Mouse (Mus musculus): ENCODE measurements around the gene Kcnk5. TPM values are rescaled to one million over a fixed set of nuclear protein-coding genes. Genes with fewer than 3 reads are reported as not detected.
A peak's percentile ranks its signal among the peaks of the same experiment; 100 is the strongest.

Gene Kcnk5
- total RNA-seq, 2 experiments from 2014 or later = 0.39 to 0.41 TPM

GRCm38 (mm10) chr14:20120868-20121267 lies 60.7 kb downstream of the Kcnk5 start:
- DNase-seq (ENCODE audit: low spot score in 2 of 2) = no peak

GRCm38 (mm10) chr14:20120012-20120411 lies 61.6 kb downstream of the Kcnk5 start:
- no peak for DNase-seq (ENCODE audit: low spot score in 2 of 2)

- no peak for DNase-seq (ENCODE audit: low spot score in 2 of 2)
Observed at GRCm38 (mm10) chr14:20116149-20116605, 65.4 kb downstream of the Kcnk5 start.

GRCm38 (mm10) chr14:20114951-20115350 lies 66.7 kb downstream of the Kcnk5 start:
- no peak for DNase-seq (ENCODE audit: low spot score in 2 of 2)

GRCm38 (mm10) chr14:20113964-20114363 lies 67.6 kb downstream of the Kcnk5 start:
- DNase-seq (ENCODE audit: low spot score in 2 of 2) = peak; percentile 75 to 84

- DNase-seq (ENCODE audit: low spot score in 2 of 2) = no peak
Observed at GRCm38 (mm10) chr14:20113189-20113961, 68.2 kb downstream of the Kcnk5 start.

- DNase-seq (ENCODE audit: low spot score in 2 of 2) = no peak
Observed at GRCm38 (mm10) chr14:20112218-20112617, 69.4 kb downstream of the Kcnk5 start.

- DNase-seq (ENCODE audit: low spot score in 2 of 2) = no peak
Observed at GRCm38 (mm10) chr14:20110945-20111344, 70.7 kb downstream of the Kcnk5 start.

GRCm38 (mm10) chr14:20106271-20106670 lies 75.3 kb downstream of the Kcnk5 start:
- no peak for DNase-seq (ENCODE audit: low spot score in 2 of 2)

GRCm38 (mm10) chr14:20103207-20103606 lies 78.4 kb downstream of the Kcnk5 start:
- no peak for DNase-seq (ENCODE audit: low spot score in 2 of 2)

GRCm38 (mm10) chr14:20098061-20098460 lies 83.5 kb downstream of the Kcnk5 start:
- DNase-seq (ENCODE audit: low spot score in 2 of 2) = no peak

GRCm38 (mm10) chr14:20094942-20095341 lies 86.7 kb downstream of the Kcnk5 start:
- DNase-seq (ENCODE audit: low spot score in 2 of 2) = no peak

- DNase-seq (ENCODE audit: low spot score in 2 of 2) = no peak
Observed at GRCm38 (mm10) chr14:20093493-20093892, 88.1 kb downstream of the Kcnk5 start.

Other genes with a start within 250 kb of the Kcnk5 start
- 100 to 1,000 TPM; 384 to 437 TPM for gene Gng2, start 204.2 kb downstream of the Kcnk5 start, total RNA-seq (2021)
- gene Saysd1, start 43.3 kb downstream of the Kcnk5 start, total RNA-seq (2021) = 1 to 10 TPM; 5.2 to 6.6 TPM
- gene Kcnk16, start 87.4 kb upstream of the Kcnk5 start, total RNA-seq (2021) = not detected
- gene Nudt13, start 112.9 kb upstream of the Kcnk5 start, total RNA-seq (2021) = 10 to 100 TPM; 23.4 to 28.3 TPM
- 10 to 100 TPM; 27.9 to 32.8 TPM for gene Ecd, start 166.3 kb upstream of the Kcnk5 start, total RNA-seq (2021)
- gene Fam149b, start 166.4 kb upstream of the Kcnk5 start, total RNA-seq (2021) = 10 to 100 TPM; 44.3 to 45.5 TPM
- gene Dnajc9, start 207.1 kb upstream of the Kcnk5 start, total RNA-seq (2021) = 10 to 100 TPM; 21.9 to 22.4 TPM
- gene Mrps16, start 211.8 kb upstream of the Kcnk5 start, total RNA-seq (2021) = 10 to 100 TPM; 33.3 to 36.5 TPM